7 mouse cellular contexts compared by ENCODE assay signal in the genomic region with DNA sequence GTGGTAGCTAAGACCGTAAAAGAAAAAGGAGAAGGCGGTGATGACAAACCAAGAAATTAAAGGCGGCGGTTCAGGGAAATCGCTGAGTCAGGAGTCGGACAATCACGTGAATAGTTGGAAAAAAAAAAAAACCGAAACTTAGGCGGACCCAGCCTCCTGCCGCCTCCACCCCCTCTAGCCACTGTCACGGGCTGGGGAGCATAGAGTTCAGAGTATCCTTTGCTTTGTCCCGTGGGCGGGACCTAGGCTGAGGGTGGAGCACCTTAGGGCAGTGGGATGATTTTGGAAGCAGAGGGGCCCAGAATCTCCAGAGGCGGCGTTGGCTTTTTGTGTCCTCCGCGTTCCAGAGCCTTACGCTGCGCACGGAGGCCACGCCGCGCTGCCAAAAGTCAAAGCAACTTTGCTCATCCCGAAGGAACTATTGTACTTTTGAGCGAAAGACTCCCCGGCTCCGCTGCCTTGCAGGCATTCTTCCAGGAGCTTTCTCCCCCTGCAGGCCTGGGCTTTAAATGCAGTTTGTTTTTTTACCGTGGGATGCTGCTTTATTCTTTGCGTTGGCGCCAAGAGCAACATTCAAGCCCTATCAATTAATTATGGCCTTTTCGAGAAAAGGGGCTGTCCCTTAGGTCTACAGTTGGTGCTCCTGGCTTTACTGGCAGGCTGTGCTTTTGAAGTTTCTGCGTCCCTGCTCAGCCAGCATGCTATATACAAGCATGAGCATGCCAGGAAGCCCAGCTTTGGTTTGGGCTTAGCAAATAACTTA. TPM values are rescaled to one million over a fixed set of nuclear protein-coding genes. Genes with fewer than 3 reads are reported as not detected.
DNase-seq lines count a peak whose midpoint lies in the region; ATAC-seq lines count a peak whose summit lies in the region.

No protein-coding gene starts in this region.

- H3K9ac ChIP-seq in embryonic facial prominence, embryonic 11.5 days (replicated peaks; ENCODE audit: low read length), result peak overlapping the region; percentile 55
- peak overlapping the region; percentile 30; the same call in 1 of the 2 replicates for H3K9ac ChIP-seq in limb, embryonic 11.5 days (ENCODE audit: low read length)
- peak overlapping the region; percentile 44; the same call in 1 of the 2 replicates for H3K9ac ChIP-seq in midbrain, embryonic 14.5 days (replicated peaks; ENCODE audit: low read length)

- peak overlapping the region; percentile 40 for H3K4me3 ChIP-seq in embryonic facial prominence, embryonic 11.5 days (ENCODE audit: low read depth, low read length)
- peak overlapping the region; percentile 35 for H3K4me3 ChIP-seq in limb, embryonic 11.5 days (ENCODE audit: low read depth, low read length)
- peak overlapping the region; percentile 50 for H3K4me3 ChIP-seq in midbrain, embryonic 14.5 days (replicated peaks; ENCODE audit: low read depth, low read length)

- ATAC-seq in embryonic facial prominence, embryonic 11.5 days (replicated peaks; ENCODE audit: insufficient number of reproducible peaks, low FRiP score, low TSS enrichment, low read depth), result peak; percentile 96
- peak; percentile 97 for ATAC-seq in limb, embryonic 11.5 days (ENCODE audit: insufficient number of reproducible peaks, low FRiP score, low TSS enrichment, low read depth)
- peak; percentile 92 for ATAC-seq in midbrain, embryonic 14.5 days (ENCODE audit: low FRiP score, low TSS enrichment)

- H3K4me2 ChIP-seq in embryonic facial prominence, embryonic 11.5 days (ENCODE audit: low read depth, low read length), result peak overlapping the region; percentile 36
- peak overlapping the region; percentile 33 for H3K4me2 ChIP-seq in limb, embryonic 11.5 days (ENCODE audit: low read depth, severe bottlenecking)
- peak overlapping the region; percentile 54 for H3K4me2 ChIP-seq in midbrain, embryonic 14.5 days (ENCODE audit: low read length)

- WGBS in embryonic facial prominence, embryonic 11.5 days, result 11% methylated on average over 32 of the region's 32 CpGs
- WGBS in limb, embryonic 11.5 days, result 14% methylated on average over 32 of the region's 32 CpGs
- WGBS in midbrain, embryonic 14.5 days, result 15% methylated on average over 32 of the region's 32 CpGs

- H3K27me3 ChIP-seq in embryonic facial prominence, embryonic 11.5 days (ENCODE audit: control insufficient read depth, insufficient read depth, low read length), result no peaks in the 10 kb centered on the region
- H3K27me3 ChIP-seq in limb, embryonic 11.5 days (ENCODE audit: control insufficient read depth, insufficient read depth, low read length), result no peaks in the 10 kb centered on the region
- no peaks in the 10 kb centered on the region for H3K27me3 ChIP-seq in midbrain, embryonic 14.5 days (ENCODE audit: control insufficient read depth, insufficient read depth, low read length)

- H3K27ac ChIP-seq in embryonic facial prominence, embryonic 11.5 days (replicated peaks; ENCODE audit: low read depth, low read length), result peak overlapping the region; percentile 73; the same call in 1 of the 2 replicates
- H3K27ac ChIP-seq in limb, embryonic 11.5 days (replicated peaks; ENCODE audit: low read depth, low read length), result peak overlapping the region; percentile 73; the same call in 1 of the 2 replicates
- peak overlapping the region; percentile 66 for H3K27ac ChIP-seq in midbrain, embryonic 14.5 days (replicated peaks; ENCODE audit: low read depth, low read length)

- peak; percentile 78 for DNase-seq in adrenal gland, postnatal 10 days
- peak; percentile 82 for DNase-seq in embryonic facial prominence, embryonic 11.5 days (ENCODE audit: low spot score)
- peak; percentile 99 for DNase-seq in heart, adult 11 months
- DNase-seq in kidney, adult 18-20 months, result peak; percentile 78
- DNase-seq in limb, embryonic 11.5 days (ENCODE audit: low spot score), result peak; percentile 76
- peak; percentile 80 for DNase-seq in midbrain, embryonic 14.5 days
- DNase-seq in spleen, adult 18-20 months, result peak; percentile 24 to 49

- no peaks in the 10 kb centered on the region for H3K9me3 ChIP-seq in embryonic facial prominence, embryonic 11.5 days (replicated peaks; ENCODE audit: control insufficient read depth, low read length)
- H3K9me3 ChIP-seq in limb, embryonic 11.5 days (ENCODE audit: control insufficient read depth, low read length), result no peaks in the 10 kb centered on the region
- H3K9me3 ChIP-seq in midbrain, embryonic 14.5 days (ENCODE audit: control insufficient read depth, low read length), result no peaks in the 10 kb centered on the region

- no peaks in the 10 kb centered on the region for H3K4me1 ChIP-seq in embryonic facial prominence, embryonic 11.5 days (ENCODE audit: control insufficient read depth, insufficient read depth, low read length)
- no peaks in the 10 kb centered on the region for H3K4me1 ChIP-seq in limb, embryonic 11.5 days (ENCODE audit: control insufficient read depth, insufficient read depth, low read length)
- H3K4me1 ChIP-seq in midbrain, embryonic 14.5 days (ENCODE audit: control insufficient read depth, insufficient read depth, low read length), result no peaks in the 10 kb centered on the region

- H3K36me3 ChIP-seq in embryonic facial prominence, embryonic 11.5 days (replicated peaks; ENCODE audit: control insufficient read depth, insufficient read depth, low read depth, low read length), result no peaks in the 10 kb centered on the region
- no peaks in the 10 kb centered on the region for H3K36me3 ChIP-seq in limb, embryonic 11.5 days (ENCODE audit: control insufficient read depth, insufficient read depth, low read length)
- H3K36me3 ChIP-seq in midbrain, embryonic 14.5 days (ENCODE audit: control insufficient read depth, insufficient read depth, low read length), result no peaks in the 10 kb centered on the region

RNA-seq across cellular contexts. Expression of a gene that starts 17.5 kb away (rescaled TPM):
- total RNA-seq in adrenal gland, postnatal 10 days (2021), result 100 to 1,000 TPM; 166 to 197 TPM
- 107 and 115 TPM in 2 replicates for polyA plus RNA-seq in embryonic facial prominence, embryonic 11.5 days (2014; fragmentation: Nextera tagmentation; extraction: Ambion mirVana)
- polyA plus RNA-seq in limb, embryonic 11.5 days (2014; fragmentation: Nextera tagmentation; extraction: Ambion mirVana), result 88.4 and 89.2 TPM in 2 replicates
- 42.4 and 74.1 TPM in 2 replicates for polyA plus RNA-seq in midbrain, embryonic 14.5 days (2014; fragmentation: Nextera tagmentation; extraction: Ambion mirVana)

Comparison
In these comparisons a context has a peak if more than half of its experiments do, and no peak if none do; other contexts are left out.
1. Peak in every context shown above with its lines: DNase-seq, ATAC-seq, H3K4me3 ChIP-seq and H3K27ac ChIP-seq.
2. DNase-seq: peak in every context shown above with its lines; median percentile 99 in heart, adult 11 months; 82 in embryonic facial prominence, embryonic 11.5 days; 80 in midbrain, embryonic 14.5 days; 78 in adrenal gland, postnatal 10 days; 78 in kidney, adult 18-20 months; 76 in limb, embryonic 11.5 days; 36 in spleen, adult 18-20 months.